ENCODE assay signal across 8 mouse cellular contexts in genomic region chr4:87461181-87461912, GRCm38 (mm10).
DNase-seq lines count a peak whose midpoint lies in the region; ATAC-seq and TF ChIP-seq lines count a peak whose summit lies in the region.

No protein-coding gene starts in this region.

- H3K9ac ChIP-seq in hindbrain, embryonic 13.5 days: no peak overlapping the region
- H3K9ac ChIP-seq in neural tube, embryonic 13.5 days: no peak overlapping the region

- H3K27me3 ChIP-seq in hindbrain, embryonic 13.5 days: no peaks in the 10 kb centered on the region
- H3K27me3 ChIP-seq in neural tube, embryonic 13.5 days: no peaks in the 10 kb centered on the region
- H3K27me3 ChIP-seq in thymus, adult 2 months (ENCODE audit: control insufficient read depth, insufficient read depth, low read length): no peaks in the 10 kb centered on the region

- no peaks in the 10 kb centered on the region for H3K9me3 ChIP-seq in hindbrain, embryonic 13.5 days
- H3K9me3 ChIP-seq in neural tube, embryonic 13.5 days: no peaks in the 10 kb centered on the region

- intact Hi-C loops in left cerebral cortex, adult 2 months (cut with DNase I): no loop called here

- H3K4me1 ChIP-seq in hindbrain, embryonic 13.5 days (replicated peaks): peaks cover 12% of the 10 kb centered on the region
- peaks cover 15% of the 10 kb centered on the region for H3K4me1 ChIP-seq in neural tube, embryonic 13.5 days (replicated peaks)
- H3K4me1 ChIP-seq in thymus, adult 2 months (replicated peaks; ENCODE audit: control insufficient read depth, insufficient read depth, low read length): no peaks in the 10 kb centered on the region

- H3K27ac ChIP-seq in left cerebral cortex, adult 2 months: no peak overlapping the region
- H3K27ac ChIP-seq in hindbrain, embryonic 13.5 days: peak overlapping the region; percentile 58
- peak overlapping the region; percentile 49 for H3K27ac ChIP-seq in neural tube, embryonic 13.5 days (replicated peaks)
- no peak overlapping the region for H3K27ac ChIP-seq in thymus, adult 2 months (ENCODE audit: control insufficient read depth, insufficient read depth, low read length)

- H3K36me3 ChIP-seq in hindbrain, embryonic 13.5 days: no peaks in the 10 kb centered on the region
- no peaks in the 10 kb centered on the region for H3K36me3 ChIP-seq in neural tube, embryonic 13.5 days
- no peaks in the 10 kb centered on the region for H3K36me3 ChIP-seq in thymus, adult 2 months (ENCODE audit: control insufficient read depth, insufficient read depth, low read length)

- H3K4me2 ChIP-seq in hindbrain, embryonic 13.5 days: no peak overlapping the region
- no peak overlapping the region for H3K4me2 ChIP-seq in neural tube, embryonic 13.5 days

- no peak for TF ChIP-seq POLR2A in thymus, adult 2 months (IDR thresholded peaks at IDR 0.05; ENCODE audit: control insufficient read depth, extremely low read depth, insufficient read depth, low read length, poor library complexity)

- peak; percentile 16 to 41 for DNase-seq in left cerebral cortex, adult 9 months (ENCODE audit: low spot score in 2 of 2)
- no peak for DNase-seq in left cerebral cortex, adult 2 months (ENCODE audit: extremely low spot score in 1 of 2, low spot score in 2 of 2)
- peak; percentile 97 to 98 for DNase-seq in cerebellum, postnatal 10 days
- no peak for DNase-seq in thymus, adult 2 months
- no peak for DNase-seq in adipocyte (ENCODE audit: low spot score)

- WGBS in hindbrain, embryonic 13.5 days: 51% methylated on average over 7 of the region's 7 CpGs
- whole genome bisulfite sequencing in neural tube, embryonic 13.5 days: 60% methylated on average over 7 of the region's 7 CpGs
- 91% methylated on average over 7 of the region's 7 CpGs for WGBS in thymus, adult 2 months

- TF ChIP-seq CTCF in left cerebral cortex, adult 2 months (IDR thresholded peaks at IDR 0.05): no peak
- TF ChIP-seq CTCF in thymus, adult 2 months (IDR thresholded peaks at IDR 0.05; ENCODE audit: borderline replicate concordance, control insufficient read depth, extremely low read depth, insufficient read depth, low read length, poor library complexity): no peak

- peak; percentile 91 for ATAC-seq in hindbrain, embryonic 13.5 days (ENCODE audit: low FRiP score)
- peak; percentile 90 for ATAC-seq in neural tube, embryonic 13.5 days (ENCODE audit: low read depth)
- no peak for ATAC-seq in inflammation-experienced regulatory T-cells, adult 6 months

- no peak overlapping the region for H3K4me3 ChIP-seq in left cerebral cortex, adult 2 months
- no peak overlapping the region for H3K4me3 ChIP-seq in hindbrain, embryonic 13.5 days
- no peak overlapping the region for H3K4me3 ChIP-seq in neural tube, embryonic 13.5 days
- no peak overlapping the region for H3K4me3 ChIP-seq in thymus, adult 2 months (ENCODE audit: control insufficient read depth, insufficient read depth, low read length)

Comparison
In these comparisons a context has a peak if more than half of its experiments do, and no peak if none do; other contexts are left out.
1. DNase-seq: peak in left cerebral cortex, adult 9 months (2 of 2) and cerebellum, postnatal 10 days (2 of 2); none in left cerebral cortex, adult 2 months (0 of 2), thymus, adult 2 months (single experiment) and adipocyte (single experiment).
2. H3K27ac ChIP-seq: peak in hindbrain, embryonic 13.5 days (single experiment) and neural tube, embryonic 13.5 days (single experiment); none in left cerebral cortex, adult 2 months (single experiment) and thymus, adult 2 months (single experiment).